Mouse (Mus musculus) forebrain, embryonic 14.5 days (tissue): ENCODE results near the gene Ccdc33. TPM values are rescaled to one million over a fixed set of nuclear protein-coding genes. Genes with fewer than 3 reads are reported as not detected.
A peak's percentile ranks its signal among the peaks of the same experiment; 100 is the strongest.

Source experiments
- ATAC-seq: fragments of 200-750 bp; cut with Nextera tagmentation; 2 replicates; pipeline ENCODE4 v1.8.0; 2017; ENCODE audit warnings: mild to moderate bottlenecking, moderate library complexity
- DNase-seq: peaks from one replicate; pipeline ENCODE4 v3.0.0-alpha.2; 2015; ENCODE audit warnings: low spot score
- H3K27ac ChIP-seq: fragments of 300-500 bp; sonication (generic); 2 replicates; pipeline ENCODE4 v1.5.1; 2014; ENCODE audit warnings: low read depth, mild to moderate bottlenecking, control low read depth, low read length, moderate library complexity
- H3K27me3 ChIP-seq: fragments of 300-500 bp; sonication (generic); replicated peaks from 2 replicates; pipeline ENCODE4 v1.6.1; 2014; ENCODE audit warnings: low read length, control low read depth, mixed read lengths; ENCODE audit not compliant: control insufficient read depth, insufficient read depth
- H3K36me3 ChIP-seq: fragments of 300-500 bp; sonication (generic); 2 replicates; pipeline ENCODE4 v1.6.1; 2014; ENCODE audit warnings: low read length, control low read depth; ENCODE audit not compliant: control insufficient read depth, insufficient read depth
- H3K4me1 ChIP-seq: fragments of 300-500 bp; sonication (generic); 2 replicates; pipeline ENCODE4 v1.6.1; 2014; ENCODE audit warnings: antibody characterized with exemption, low read length, control low read depth; ENCODE audit not compliant: control insufficient read depth, insufficient read depth
- H3K4me2 ChIP-seq: fragments of 300-500 bp; sonication (generic); 2 replicates; pipeline ENCODE4 v1.6.1; 2014; ENCODE audit warnings: mild to moderate bottlenecking, control low read depth, low read length
- H3K4me3 ChIP-seq: fragments of 300-500 bp; sonication (generic); 2 replicates; pipeline ENCODE4 v1.5.1; 2014; ENCODE audit warnings: low read depth, low read length, control low read depth
- H3K9ac ChIP-seq: fragments of 300-500 bp; sonication (generic); 2 replicates; pipeline ENCODE4 v1.6.1; 2014; ENCODE audit warnings: mild to moderate bottlenecking, low read length, control low read depth, moderate library complexity
- H3K9me3 ChIP-seq: fragments of 300-500 bp; sonication (generic); replicated peaks from 2 replicates; pipeline ENCODE4 v1.6.1; 2016; ENCODE audit warnings: low read length, control low read depth, mixed read lengths; ENCODE audit not compliant: control insufficient read depth
- WGBS: fragments of 180-500 bp; shearing (Covaris S2); extraction: QIAGEN DNeasy Blood & Tissue Kit; methylation state at CpG from one replicate; pipeline ENCODE4 v1.1.7; 2014; 5-methylcytosine and 5-hydroxymethylcytosine counted together
- polyA plus RNA-seq: library from polyadenylated mRNA; unstranded; fragments of >200 nt; fragmentation: Nextera tagmentation; extraction: Ambion mirVana; gene quantifications from 2 replicates; pipeline ENCODE4 v1.2.1, GENCODE M21; 2014

Gene Ccdc33
- polyA plus RNA-seq, 1 experiment from 2014 or later = 0.48 TPM

GRCm38 (mm10) chr9:58092581-58093269, 25.9 kb downstream of the Ccdc33 start:
- no peak overlapping the region for H3K4me3 ChIP-seq
- no peak overlapping the region for H3K9ac ChIP-seq
- H3K9me3 ChIP-seq = no peaks in the 10 kb centered on the region
- 62% methylated on average over 7 of the region's 7 CpGs for WGBS
- H3K4me2 ChIP-seq = no peak overlapping the region
- H3K27me3 ChIP-seq = no peaks in the 10 kb centered on the region
- H3K27ac ChIP-seq = no peak overlapping the region
- H3K4me1 ChIP-seq = peaks cover 25% of the 10 kb centered on the region
- no peak for ATAC-seq
- DNase-seq = no peak
- no peaks in the 10 kb centered on the region for H3K36me3 ChIP-seq

- ATAC-seq = no peak
- H3K36me3 ChIP-seq = no peaks in the 10 kb centered on the region
- peaks cover 24% of the 10 kb centered on the region for H3K4me1 ChIP-seq
These were observed 26.8 kb downstream of the Ccdc33 start for GRCm38 (mm10) chr9:58091623-58092425.

DNA sequence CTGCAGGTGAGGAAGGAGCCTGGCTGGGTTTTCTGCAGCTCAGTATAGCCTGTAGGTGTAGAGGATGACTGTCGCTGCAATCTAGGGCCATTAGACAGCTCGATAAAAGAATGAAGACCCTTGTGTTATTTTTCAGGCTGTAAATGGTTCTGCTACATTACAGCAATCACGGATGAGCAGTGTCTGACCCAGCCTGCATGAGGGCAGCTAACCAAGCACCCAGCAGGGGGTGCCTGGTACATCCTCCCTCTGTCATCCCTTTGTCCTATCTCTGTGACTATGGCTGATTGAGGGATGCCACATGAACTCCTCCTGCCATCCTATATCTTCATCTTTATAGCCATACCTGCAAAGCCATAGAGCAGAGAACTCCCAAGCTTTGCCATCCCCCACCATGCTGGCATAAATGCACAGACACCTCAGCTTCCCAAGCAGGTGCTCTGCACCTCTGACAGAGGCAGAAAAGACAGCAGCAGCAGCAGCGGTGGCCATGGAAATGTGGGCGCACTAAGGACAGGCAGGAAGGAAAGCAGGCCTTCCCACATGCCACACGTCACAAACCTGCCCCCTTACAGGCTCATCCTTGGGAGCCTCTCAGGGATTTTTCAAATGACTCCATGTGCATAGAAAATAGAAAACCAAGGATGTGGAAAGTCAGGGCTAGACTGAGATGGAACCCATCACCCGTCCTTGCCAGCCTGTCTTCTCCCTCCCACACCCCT, 31.2 kb downstream of the Ccdc33 start:
- Histone ChIP-seq H3K27me3 (no peaks in the 10 kb centered on the region), H3K36me3 (no peaks in the 10 kb centered on the region), H3K4me3 (no peak overlapping the region), H3K4me2 (no peak overlapping the region), H3K27ac (peak overlapping the region; percentile 63), H3K9ac (no peak overlapping the region), H3K4me1 (peaks cover 42% of the 10 kb centered on the region), H3K9me3 (no peaks in the 10 kb centered on the region)
- ATAC-seq = no peak
- DNase-seq = no peak
- 64% methylated on average over 7 of the region's 7 CpGs for WGBS

More at GRCm38 (mm10) chr9:58091623-58092425, 26.8 kb downstream of the Ccdc33 start:
- Histone ChIP-seq H3K9me3 (no peaks in the 10 kb centered on the region), H3K27me3 (no peaks in the 10 kb centered on the region), H3K9ac (no peak overlapping the region), H3K4me2 (no peak overlapping the region), H3K4me3 (no peak overlapping the region), H3K27ac (no peak overlapping the region)
- no peak for DNase-seq
- 69% methylated on average over 4 of the region's 4 CpGs for WGBS

DNA sequence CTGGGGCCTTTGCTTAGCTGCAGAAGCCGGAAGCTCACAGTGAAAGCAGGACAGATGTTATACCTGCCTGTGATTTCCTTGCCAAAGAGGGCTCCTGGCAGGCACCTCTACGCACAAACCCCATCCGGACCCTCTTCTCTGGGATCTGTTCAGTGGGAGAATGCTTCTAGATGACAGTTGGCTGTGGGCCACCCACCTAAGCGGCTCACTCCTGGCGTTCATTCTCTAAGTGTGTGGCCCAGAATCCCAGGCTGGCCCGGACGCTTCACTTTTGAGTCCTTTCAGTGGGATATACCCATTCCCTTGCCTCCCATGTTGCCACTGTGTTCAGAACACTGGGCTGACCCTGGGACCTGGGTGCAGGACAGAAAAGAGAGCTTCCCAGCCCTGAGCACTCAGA, 31.8 kb downstream of the Ccdc33 start:
- no peak overlapping the region for H3K4me2 ChIP-seq

GRCm38 (mm10) chr9:58086203-58086602, 32.4 kb downstream of the Ccdc33 start:
- H3K9ac ChIP-seq = no peak overlapping the region
- peak overlapping the region; percentile 92; the same call in 1 of the 2 replicates for H3K27ac ChIP-seq
- no peaks in the 10 kb centered on the region for H3K27me3 ChIP-seq
- H3K4me2 ChIP-seq = no peak overlapping the region
- no peaks in the 10 kb centered on the region for H3K9me3 ChIP-seq
- H3K4me1 ChIP-seq = peaks cover 42% of the 10 kb centered on the region
- H3K4me3 ChIP-seq = no peak overlapping the region
- no peak for ATAC-seq
- no peaks in the 10 kb centered on the region for H3K36me3 ChIP-seq
- DNase-seq = no peak
- 35% methylated on average over 9 of the region's 9 CpGs for WGBS

More for the DNA sequence above, 31.8 kb downstream of the Ccdc33 start:
- no peak for DNase-seq
- ATAC-seq = no peak
- no peaks in the 10 kb centered on the region for H3K9me3 ChIP-seq
- H3K27ac ChIP-seq = peak overlapping the region; percentile 63
- H3K4me1 ChIP-seq = peaks cover 42% of the 10 kb centered on the region
- H3K9ac ChIP-seq = no peak overlapping the region
- no peaks in the 10 kb centered on the region for H3K27me3 ChIP-seq
- no peak overlapping the region for H3K4me3 ChIP-seq
- H3K36me3 ChIP-seq = no peaks in the 10 kb centered on the region
- 34% methylated on average over 7 of the region's 7 CpGs for WGBS

GRCm38 (mm10) chr9:58085074-58085473, 33.5 kb downstream of the Ccdc33 start:
- ATAC-seq (peak; percentile 68), DNase-seq (peak; percentile 80)
- H3K4me2 ChIP-seq = peak overlapping the region; percentile 20
- WGBS = 0% methylated on average over 2 of the region's 2 CpGs
- no peaks in the 10 kb centered on the region for H3K36me3 ChIP-seq
- H3K4me3 ChIP-seq = no peak overlapping the region
- no peaks in the 10 kb centered on the region for H3K9me3 ChIP-seq
- no peak overlapping the region; the same call in 1 of the 2 replicates for H3K9ac ChIP-seq
- H3K27ac ChIP-seq = peak overlapping the region; percentile 92
- no peaks in the 10 kb centered on the region for H3K27me3 ChIP-seq
- peaks cover 42% of the 10 kb centered on the region for H3K4me1 ChIP-seq

DNA sequence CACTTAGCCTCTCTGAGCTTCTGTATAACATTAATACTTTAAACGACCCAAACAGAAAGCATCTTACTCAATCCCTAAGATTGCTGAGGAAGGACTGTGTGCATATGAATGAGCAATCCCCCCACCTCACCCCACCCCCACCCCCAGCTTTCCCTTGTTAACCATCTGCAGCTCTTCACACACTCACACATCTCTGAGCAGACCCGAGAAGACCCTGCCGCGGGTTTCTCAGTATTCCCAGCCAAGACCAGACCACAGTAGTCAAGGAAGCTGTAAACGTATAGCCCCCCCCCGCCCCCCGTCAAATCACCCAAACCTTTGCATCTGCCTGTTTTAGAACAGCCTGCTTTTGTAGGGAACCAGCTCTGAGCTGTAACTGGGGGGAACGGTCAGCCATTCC, 34.0 kb downstream of the Ccdc33 start:
- no peaks in the 10 kb centered on the region for H3K9me3 ChIP-seq
- no peak overlapping the region; the same call in 1 of the 2 replicates for H3K9ac ChIP-seq
- H3K36me3 ChIP-seq = no peaks in the 10 kb centered on the region
- DNase-seq = peak; percentile 70
- peaks cover 42% of the 10 kb centered on the region for H3K4me1 ChIP-seq
- 13% methylated on average over 8 of the region's 8 CpGs for WGBS
- peak overlapping the region; percentile 92 for H3K27ac ChIP-seq
- peak overlapping the region; percentile 20 for H3K4me2 ChIP-seq
- ATAC-seq = peak; percentile 84
- H3K27me3 ChIP-seq = no peaks in the 10 kb centered on the region
- H3K4me3 ChIP-seq = no peak overlapping the region

DNA sequence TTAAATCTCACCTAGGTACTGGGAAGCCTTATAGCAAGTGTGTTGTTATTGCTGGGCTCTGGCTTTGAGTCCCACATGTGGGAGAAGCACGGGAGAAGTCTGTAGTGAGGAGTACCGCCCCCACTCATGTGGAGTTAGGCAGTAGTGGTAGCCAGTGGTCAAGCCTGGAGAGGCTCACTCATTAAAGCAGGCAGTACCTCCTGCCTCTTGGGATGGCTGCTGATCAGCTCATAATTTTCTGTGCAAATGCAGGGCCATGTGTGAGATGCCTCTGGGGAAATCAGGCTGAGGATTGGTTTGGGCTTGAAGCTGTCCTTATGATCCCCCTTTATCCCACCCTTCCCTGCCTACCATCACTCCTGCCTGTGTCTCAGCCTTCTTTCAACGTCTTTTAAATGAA, 44.1 kb downstream of the Ccdc33 start:
- H3K9me3 ChIP-seq = no peaks in the 10 kb centered on the region
- no peak for ATAC-seq
- no peak overlapping the region for H3K4me2 ChIP-seq
- no peaks in the 10 kb centered on the region for H3K27me3 ChIP-seq
- DNase-seq = no peak
- 62% methylated on average over 3 of the region's 3 CpGs for WGBS
- no peak overlapping the region for H3K27ac ChIP-seq
- no peaks in the 10 kb centered on the region for H3K36me3 ChIP-seq
- no peak overlapping the region for H3K4me3 ChIP-seq
- no peak overlapping the region for H3K9ac ChIP-seq
- peaks cover 8% of the 10 kb centered on the region; the same call in 1 of the 2 replicates for H3K4me1 ChIP-seq
